Mouse (Mus musculus): Measurements from ENCODE around the gene Kat5.

DNA sequence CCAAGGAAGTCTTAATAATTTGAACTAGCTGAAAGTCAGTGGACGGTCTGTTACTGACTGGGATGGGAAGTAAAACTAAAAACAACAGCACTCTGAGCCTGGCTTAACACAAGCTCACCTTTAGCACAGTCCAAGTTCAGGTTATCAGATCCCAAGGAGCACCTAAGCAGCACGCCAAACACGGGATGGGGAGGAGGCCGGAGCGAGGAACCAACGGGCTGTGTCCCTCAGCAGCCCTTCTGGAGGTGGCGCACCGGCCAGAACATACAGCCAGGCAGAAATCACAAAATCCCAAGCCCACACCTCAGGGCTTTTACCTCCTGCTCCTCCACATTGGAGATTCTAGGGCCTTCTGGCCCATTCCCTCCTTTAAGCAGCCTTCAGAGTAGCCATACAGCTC lies 51.3 kb downstream of the Kat5 start:
- TF ChIP-seq GATA1 (IDR thresholded peaks at IDR 0.05; ENCODE audit: borderline replicate concordance, low read length) (no peak), FLI1 (IDR thresholded peaks at IDR 0.05; ENCODE audit: low read length) (no peak)
